Mouse (Mus musculus) kidney, embryonic 14.5 days (tissue): ENCODE data around the gene Srrm2. TPM values are rescaled to one million over a fixed set of nuclear protein-coding genes. Genes with fewer than 3 reads are reported as not detected.

Source experiments
- ATAC-seq: fragments of 200-750 bp; cut with Nextera tagmentation; 2 replicates; pipeline ENCODE4 v1.8.0; 2017; ENCODE audit warnings: moderate number of reproducible peaks, mild to moderate bottlenecking, moderate TSS enrichment, moderate library complexity; ENCODE audit not compliant: low FRiP score, low TSS enrichment
- H3K27ac ChIP-seq: fragments of 300-500 bp; sonication (generic); 2 replicates; pipeline ENCODE4 v1.5.1; 2014; ENCODE audit warnings: low read depth, mild to moderate bottlenecking, low read length, moderate library complexity, mixed read lengths
- H3K27me3 ChIP-seq: fragments of 300-500 bp; sonication (generic); 2 replicates; pipeline ENCODE4 v1.6.1; 2014; ENCODE audit warnings: mild to moderate bottlenecking, low read length; ENCODE audit not compliant: control insufficient read depth, insufficient read depth
- H3K36me3 ChIP-seq: fragments of 300-500 bp; sonication (generic); 2 replicates; pipeline ENCODE4 v1.6.1; 2014; ENCODE audit warnings: low read length, mixed read lengths; ENCODE audit not compliant: control insufficient read depth, insufficient read depth
- H3K4me1 ChIP-seq: fragments of 300-500 bp; sonication (generic); 2 replicates; pipeline ENCODE4 v1.6.1; 2014; ENCODE audit warnings: low read length, mixed read lengths; ENCODE audit not compliant: control insufficient read depth, insufficient read depth
- H3K4me2 ChIP-seq: fragments of 300-500 bp; sonication (generic); replicated peaks from 2 replicates; pipeline ENCODE4 v1.6.1; 2014; ENCODE audit warnings: low read depth, mild to moderate bottlenecking, low read length
- H3K4me3 ChIP-seq: fragments of 300-500 bp; sonication (generic); 2 replicates; pipeline ENCODE4 v1.5.1; 2014; ENCODE audit warnings: mild to moderate bottlenecking, low read length
- H3K9ac ChIP-seq: fragments of 300-500 bp; sonication (generic); 2 replicates; pipeline ENCODE4 v1.6.1; 2014; ENCODE audit warnings: low read depth, mild to moderate bottlenecking, low read length, moderate library complexity
- H3K9me3 ChIP-seq: fragments of 300-500 bp; sonication (generic); 2 replicates; pipeline ENCODE4 v1.6.1; 2016; ENCODE audit warnings: low read length; ENCODE audit not compliant: control insufficient read depth
- WGBS: fragments of 180-500 bp; shearing (Covaris S2); extraction: QIAGEN DNeasy Blood & Tissue Kit; methylation state at CpG from one replicate; pipeline ENCODE4 v1.1.7; 2014; 5-methylcytosine and 5-hydroxymethylcytosine counted together
- polyA plus RNA-seq: library from polyadenylated mRNA; unstranded; fragments of >200 nt; fragmentation: Nextera tagmentation; extraction: Ambion mirVana; gene quantifications from 2 replicates; pipeline ENCODE4 v1.2.1, GENCODE M21; 2014

Srrm2 gene
- polyA plus RNA-seq, 1 experiment from 2014 or later: 567 TPM

DNA sequence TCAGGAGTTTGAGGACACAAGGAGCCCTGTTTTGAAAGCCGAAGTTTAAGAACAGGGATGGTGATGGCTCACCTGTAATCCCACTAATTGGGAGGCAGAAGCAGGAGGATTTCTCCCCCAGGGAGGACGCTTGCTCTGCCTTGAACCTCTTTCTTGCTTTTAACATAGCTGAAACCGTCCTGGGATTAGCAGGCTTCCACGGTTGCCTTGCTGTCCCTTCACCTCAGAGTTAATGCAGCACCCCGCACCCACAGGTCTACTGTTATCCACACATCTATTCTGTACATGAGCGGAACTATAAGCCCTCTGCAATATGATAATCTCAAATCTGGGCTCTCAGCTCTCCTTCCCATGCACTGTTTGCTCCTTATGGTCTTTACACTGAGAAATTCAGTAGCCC, 16.7 kb upstream of the Srrm2 start:
- Histone ChIP-seq H3K4me2 (no peak overlapping the region), H3K4me3 (no peak overlapping the region), H3K27me3 (no peaks in the 10 kb centered on the region), H3K27ac (no peak overlapping the region), H3K36me3 (peaks cover under 1% of the 10 kb centered on the region; the same call in 1 of the 2 replicates), H3K9me3 (no peaks in the 10 kb centered on the region), H3K9ac (no peak overlapping the region), H3K4me1 (peaks cover 7% of the 10 kb centered on the region; the same call in 1 of the 2 replicates)
- 72% methylated on average over 6 of the region's 6 CpGs for WGBS
- ATAC-seq: no peak

DNA sequence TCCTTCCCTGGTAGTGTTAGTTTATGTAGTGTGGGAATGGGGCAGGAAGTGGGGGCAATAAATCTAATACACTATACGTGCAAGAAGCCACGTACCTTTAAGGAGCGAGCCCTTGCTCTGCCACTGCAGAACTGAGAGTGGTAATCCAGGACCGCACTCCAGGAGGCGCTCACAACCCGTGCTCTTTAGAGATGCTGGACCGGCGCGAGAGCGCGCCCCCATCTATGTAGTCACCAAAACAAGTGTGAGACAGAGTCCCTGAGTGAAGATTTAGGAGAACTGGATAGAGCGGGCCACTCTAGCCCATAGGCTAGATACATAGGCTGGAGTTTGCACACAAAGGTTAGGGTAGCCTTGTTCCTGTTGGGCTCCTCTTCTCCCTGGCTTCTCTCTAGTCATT, 16.2 kb upstream of the Srrm2 start:
- 3% methylated on average over 12 of the region's 12 CpGs for WGBS
- Histone ChIP-seq H3K9ac (no peak overlapping the region), H3K4me3 (no peak overlapping the region), H3K9me3 (no peaks in the 10 kb centered on the region), H3K4me2 (no peak overlapping the region), H3K27me3 (no peaks in the 10 kb centered on the region), H3K36me3 (no peaks in the 10 kb centered on the region), H3K27ac (no peak overlapping the region), H3K4me1 (peaks cover 7% of the 10 kb centered on the region; the same call in 1 of the 2 replicates)
- ATAC-seq: peak; percentile 48

DNA sequence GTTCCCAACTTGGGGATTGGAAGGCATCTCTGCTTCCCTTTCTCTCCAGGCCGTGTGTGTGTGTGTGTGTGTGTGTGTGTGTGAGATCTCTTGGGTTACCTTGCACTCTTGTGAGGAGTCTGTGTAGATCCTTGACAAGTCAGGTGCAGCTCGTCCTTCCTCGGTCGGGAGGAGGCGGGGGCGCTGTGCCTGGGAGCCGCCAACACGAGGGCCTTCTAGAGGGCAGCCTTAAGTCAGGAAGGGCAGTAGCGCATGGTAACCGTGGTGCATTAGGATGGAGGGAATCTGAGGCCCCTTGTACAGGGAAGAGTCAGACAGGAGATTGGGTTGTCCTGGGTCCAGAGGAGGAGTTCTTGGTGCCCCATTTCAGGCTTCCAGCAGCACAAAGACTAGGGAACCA, 14.1 kb upstream of the Srrm2 start:
- Histone ChIP-seq H3K36me3 (no peaks in the 10 kb centered on the region), H3K9ac (no peak overlapping the region), H3K9me3 (no peaks in the 10 kb centered on the region), H3K27me3 (no peaks in the 10 kb centered on the region), H3K4me3 (no peak overlapping the region), H3K4me2 (no peak overlapping the region), H3K27ac (no peak overlapping the region), H3K4me1 (no peaks in the 10 kb centered on the region)
- 72% methylated on average over 10 of the region's 10 CpGs for WGBS
- no peak for ATAC-seq

DNA sequence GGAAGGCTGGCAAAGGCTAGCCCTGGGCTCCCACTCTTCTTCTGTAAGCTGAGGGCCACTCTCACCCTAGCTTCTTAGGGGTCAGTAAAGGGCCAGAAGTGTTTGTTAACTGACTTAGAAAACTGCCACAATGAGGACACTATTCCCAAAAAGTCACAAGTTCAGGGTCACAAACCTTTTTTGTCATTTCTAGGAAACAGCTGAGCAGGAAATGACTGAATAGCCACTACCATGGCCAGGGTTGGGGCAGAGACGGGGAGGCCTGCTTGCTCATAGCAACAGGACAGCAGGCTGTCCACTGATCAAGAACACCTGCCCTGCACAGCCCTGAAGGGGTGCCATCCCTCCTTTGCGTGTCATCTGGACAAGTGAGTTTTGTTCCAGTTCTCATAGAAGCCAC, 13.2 kb upstream of the Srrm2 start:
- no peak for ATAC-seq
- Histone ChIP-seq H3K36me3 (no peaks in the 10 kb centered on the region), H3K27me3 (no peaks in the 10 kb centered on the region), H3K9me3 (no peaks in the 10 kb centered on the region), H3K4me3 (no peak overlapping the region), H3K4me2 (no peak overlapping the region), H3K4me1 (no peaks in the 10 kb centered on the region), H3K9ac (no peak overlapping the region), H3K27ac (no peak overlapping the region)
- WGBS: 76% methylated on average over 2 of the region's 2 CpGs

DNA sequence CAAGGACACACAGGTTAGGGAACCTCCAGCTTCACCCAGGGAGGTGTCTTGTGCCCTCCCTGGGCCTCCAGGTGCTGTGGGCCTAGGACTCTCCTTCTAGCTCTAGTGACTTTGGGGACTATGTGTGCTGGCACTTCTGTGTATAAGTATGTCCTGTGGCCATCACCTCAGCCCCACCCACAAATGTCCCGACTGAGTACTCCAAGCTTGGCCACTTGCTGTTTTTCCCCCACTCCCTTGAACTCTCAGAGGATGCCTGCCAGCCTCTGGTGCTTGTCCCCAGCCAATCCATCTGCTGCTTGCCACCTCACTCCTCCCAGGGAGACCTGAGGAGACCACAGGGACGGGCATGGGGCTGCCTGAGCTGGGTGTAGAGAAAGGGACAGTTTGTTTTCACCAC, 11.9 kb upstream of the Srrm2 start:
- Histone ChIP-seq H3K9ac (no peak overlapping the region), H3K4me2 (no peak overlapping the region), H3K4me3 (no peak overlapping the region), H3K4me1 (no peaks in the 10 kb centered on the region), H3K27me3 (no peaks in the 10 kb centered on the region), H3K27ac (no peak overlapping the region), H3K36me3 (no peaks in the 10 kb centered on the region), H3K9me3 (no peaks in the 10 kb centered on the region)
- 62% methylated on average over 2 of the region's 2 CpGs for WGBS
- no peak for ATAC-seq

DNA sequence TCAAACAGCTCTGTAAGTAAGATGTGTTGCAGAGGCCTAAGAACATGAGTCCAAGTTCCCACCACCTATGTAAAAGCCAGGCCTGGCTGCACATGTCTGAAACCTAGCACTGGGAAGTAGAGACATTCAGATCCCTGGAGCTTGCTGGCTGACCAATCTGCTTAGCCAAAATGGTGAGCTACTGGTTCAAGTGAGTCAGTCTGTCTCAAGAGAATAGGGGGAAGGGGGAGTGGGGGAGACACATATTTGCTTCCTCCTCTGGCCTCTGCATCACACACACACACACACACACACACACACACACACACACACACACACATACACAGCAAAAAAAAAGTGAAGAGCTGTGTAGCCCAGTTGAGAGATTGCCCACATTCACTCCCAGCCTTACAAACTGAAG, 7.0 kb upstream of the Srrm2 start:
- no peaks in the 10 kb centered on the region for H3K9me3 ChIP-seq
- H3K4me1 ChIP-seq: 0 out of 2 replicates have a peak, but pooled peaks cover 3% of the 10 kb centered on the region
- no peaks in the 10 kb centered on the region for H3K36me3 ChIP-seq
- no peak for ATAC-seq
- no peak overlapping the region for H3K9ac ChIP-seq
- no peak overlapping the region for H3K27ac ChIP-seq
- no peak overlapping the region for H3K4me2 ChIP-seq
- no peaks in the 10 kb centered on the region for H3K27me3 ChIP-seq
- no peak overlapping the region for H3K4me3 ChIP-seq

DNA sequence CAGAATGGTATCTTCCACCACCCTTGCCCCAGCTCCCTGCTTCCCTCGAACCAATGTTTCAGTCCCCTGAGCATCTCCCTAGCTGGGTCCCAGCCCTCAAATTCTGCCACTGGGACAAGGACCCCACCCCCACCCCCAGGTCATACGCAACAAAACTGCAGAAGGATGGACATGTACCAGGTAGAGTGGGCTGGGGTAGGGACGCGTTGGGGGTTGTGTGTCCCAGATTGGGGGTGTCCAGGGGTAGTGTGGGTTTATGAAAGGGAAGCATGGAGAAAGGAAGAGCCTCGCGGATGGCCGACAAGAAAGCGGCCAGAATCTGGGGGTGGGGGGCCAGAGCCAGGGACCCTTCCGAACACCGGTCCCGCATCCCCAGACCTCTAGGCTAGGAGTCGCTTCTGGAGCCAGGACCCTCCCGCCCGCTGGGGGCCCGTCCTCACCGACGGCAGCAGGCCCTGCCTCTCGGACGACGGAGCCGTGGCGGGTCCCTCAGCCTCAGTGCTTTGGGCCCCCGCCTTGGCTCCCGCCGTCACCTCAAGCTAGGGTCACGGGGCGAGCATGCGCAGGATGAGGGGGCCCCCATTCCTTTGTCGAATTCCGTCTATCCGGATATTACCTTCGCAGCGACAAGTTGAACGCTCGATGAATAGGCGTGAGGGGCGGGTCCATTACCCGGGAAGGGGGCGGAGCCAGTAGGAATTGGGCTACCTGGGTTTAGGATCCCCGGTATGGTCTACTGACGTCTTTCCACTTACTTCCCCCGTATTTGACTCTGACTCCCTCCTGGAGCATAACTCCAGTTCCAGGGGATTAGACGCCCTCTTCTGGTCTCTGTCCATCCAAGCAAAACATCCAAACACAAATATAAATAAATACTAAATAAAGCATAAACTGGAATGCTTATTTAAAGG, 4.5 kb upstream of the Srrm2 start, which contains the start of gene Flywch2:
TSS of gene Flywch2 (minus strand) at position 521 of the 911 bp plus-strand sequence.
- no peaks in the 10 kb centered on the region for H3K9me3 ChIP-seq
- 3% methylated on average over 38 of the region's 43 CpGs for WGBS
- H3K27me3 ChIP-seq: no peaks in the 10 kb centered on the region
- no peaks in the 10 kb centered on the region for H3K36me3 ChIP-seq
- peak within 1 kb of the TSS; percentile 72 for H3K9ac ChIP-seq
- peak; percentile 82 for ATAC-seq
- peak within 1 kb of the TSS; percentile 94 for H3K4me2 ChIP-seq
- peak within 1 kb of the TSS; percentile 61 for H3K4me3 ChIP-seq
- H3K27ac ChIP-seq: no peak within 1 kb of the TSS
- H3K4me1 ChIP-seq: peaks cover 9% of the 10 kb centered on the region; the same call in 1 of the 2 replicates

DNA sequence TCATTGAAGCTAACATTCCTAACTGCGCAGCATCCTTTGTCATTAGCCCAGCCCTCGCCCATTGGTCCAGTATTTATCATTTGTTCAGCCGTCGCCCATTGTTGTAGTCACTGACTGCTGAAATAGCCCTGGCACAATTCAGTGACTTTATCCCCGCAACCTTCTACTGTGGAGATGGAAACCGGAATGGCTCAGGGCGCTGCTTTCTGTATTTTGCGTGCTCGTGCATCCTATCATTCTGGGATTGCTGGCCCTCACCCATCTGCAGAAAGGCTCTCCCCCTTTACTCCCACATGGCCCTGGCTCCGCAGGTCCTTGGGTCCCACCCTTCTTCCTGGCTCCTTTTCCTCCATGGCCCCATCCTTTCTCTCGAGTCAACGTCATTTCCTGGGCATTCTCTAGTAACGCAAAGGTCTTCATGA, 3.8 kb upstream of the Srrm2 start:
- no peaks in the 10 kb centered on the region for H3K36me3 ChIP-seq
- H3K9ac ChIP-seq: 0 out of 2 replicates have a peak overlapping the region, but pooled peaks have one; percentile 31
- H3K4me2 ChIP-seq: peak overlapping the region; percentile 94
- no peaks in the 10 kb centered on the region for H3K27me3 ChIP-seq
- ATAC-seq: no peak; the same call in 1 of the 2 replicates
- peak overlapping the region; percentile 61 for H3K4me3 ChIP-seq
- 9% methylated on average over 13 of the region's 13 CpGs for WGBS
- no peak overlapping the region for H3K27ac ChIP-seq
- H3K4me1 ChIP-seq: peaks cover 12% of the 10 kb centered on the region; the same call in 1 of the 2 replicates
- no peaks in the 10 kb centered on the region for H3K9me3 ChIP-seq

DNA sequence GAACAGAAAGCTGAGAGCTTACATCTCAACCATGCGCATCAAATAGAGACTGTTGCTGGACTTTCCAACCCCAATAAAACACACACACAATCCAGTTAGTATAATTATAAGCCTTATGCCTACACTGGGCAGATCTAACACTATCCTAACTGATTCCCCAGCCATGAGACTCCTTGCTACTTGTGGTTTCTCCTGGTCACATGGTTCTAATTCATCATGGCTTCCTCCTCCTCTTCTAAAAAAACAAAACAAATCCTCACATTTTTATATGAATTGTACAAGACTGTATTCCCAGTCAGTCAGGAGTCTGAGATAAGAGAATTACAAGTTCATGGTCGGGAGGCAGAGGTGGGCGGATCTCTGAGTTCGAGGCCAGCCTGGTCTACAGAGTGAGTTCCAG, 1.4 kb upstream of the Srrm2 start:
- Histone ChIP-seq H3K9ac (no peak overlapping the region), H3K36me3 (no peaks in the 10 kb centered on the region), H3K9me3 (no peaks in the 10 kb centered on the region), H3K4me3 (no peak overlapping the region), H3K4me1 (peaks cover 12% of the 10 kb centered on the region; the same call in 1 of the 2 replicates), H3K4me2 (no peak overlapping the region), H3K27ac (no peak overlapping the region), H3K27me3 (no peaks in the 10 kb centered on the region)
- 88% methylated on average over 4 of the region's 4 CpGs for WGBS
- ATAC-seq: no peak
